Mouse (Mus musculus): ENCODE results near the gene Olfr780. TPM values are rescaled to one million over a fixed set of nuclear protein-coding genes. Genes with fewer than 3 reads are reported as not detected.

Gene Olfr780
- not detected in 2 replicates for polyA plus RNA-seq (2012; ENCODE audit: low replicate concordance)

GRCm38 (mm10) chr10:129317817-129318216 lies at the start of gene Olfr780:
Olfr780 (plus strand) TSS chr10:129318117.

GRCm38 (mm10) chr10:129271081-129271535 lies 46.8 kb upstream of the Olfr780 start, which contains the start of gene Olfr777:
Olfr777 (minus strand) TSS chr10:129271485.

GRCm38 (mm10) chr10:129328554-129328953 lies 10.6 kb downstream of the Olfr780 start, which contains the start of gene Olfr781:
Olfr781 (plus strand) TSS chr10:129328854.

GRCm38 (mm10) chr10:129348550-129348949 lies 30.6 kb downstream of the Olfr780 start, which contains the start of gene Olfr782:
Olfr782 (plus strand) TSS chr10:129348850.

Other genes with a start within 250 kb of the Olfr780 start
- gene Olfr766-ps1, start 249.1 kb upstream of the Olfr780 start, polyA plus RNA-seq (2012; ENCODE audit: low replicate concordance) = not detected in 2 replicates
- not detected in 2 replicates for gene Olfr767, start 235.2 kb upstream of the Olfr780 start, polyA plus RNA-seq (2012; ENCODE audit: low replicate concordance)
- gene Olfr768, start 218.7 kb upstream of the Olfr780 start, polyA plus RNA-seq (2012; ENCODE audit: low replicate concordance) = not detected in 2 replicates
- gene Olfr769, start 200.3 kb upstream of the Olfr780 start, polyA plus RNA-seq (2012; ENCODE audit: low replicate concordance) = not detected in 2 replicates
- not detected in 2 replicates for gene Olfr770, start 179.1 kb upstream of the Olfr780 start, polyA plus RNA-seq (2012; ENCODE audit: low replicate concordance)
- gene Olfr771, start 153.4 kb upstream of the Olfr780 start, polyA plus RNA-seq (2012; ENCODE audit: low replicate concordance) = not detected in 2 replicates
- not detected in 2 replicates for gene Olfr772, start 140.2 kb upstream of the Olfr780 start, polyA plus RNA-seq (2012; ENCODE audit: low replicate concordance)
- gene Olfr773, start 130.7 kb upstream of the Olfr780 start, polyA plus RNA-seq (2012; ENCODE audit: low replicate concordance) = not detected in 2 replicates
- not detected in 2 replicates for gene Olfr774, start 81.9 kb upstream of the Olfr780 start, polyA plus RNA-seq (2012; ENCODE audit: low replicate concordance)
- gene Olfr775, start 69.7 kb upstream of the Olfr780 start, polyA plus RNA-seq (2012; ENCODE audit: low replicate concordance) = not detected in 2 replicates
- not detected in 2 replicates for gene Olfr776, start 59.0 kb upstream of the Olfr780 start, polyA plus RNA-seq (2012; ENCODE audit: low replicate concordance)
- gene Olfr777, start 46.6 kb upstream of the Olfr780 start, polyA plus RNA-seq (2012; ENCODE audit: low replicate concordance) = not detected in 2 replicates
- gene Olfr781, start 10.7 kb downstream of the Olfr780 start, polyA plus RNA-seq (2012; ENCODE audit: low replicate concordance) = not detected in 2 replicates
- gene Olfr782, start 30.7 kb downstream of the Olfr780 start, polyA plus RNA-seq (2012; ENCODE audit: low replicate concordance) = not detected in 2 replicates
- not detected in 2 replicates for gene Olfr784, start 66.0 kb downstream of the Olfr780 start, polyA plus RNA-seq (2012; ENCODE audit: low replicate concordance)
- not detected in 2 replicates for gene Olfr785, start 87.3 kb downstream of the Olfr780 start, polyA plus RNA-seq (2012; ENCODE audit: low replicate concordance)
- not detected in 2 replicates for gene Olfr786, start 109.2 kb downstream of the Olfr780 start, polyA plus RNA-seq (2012; ENCODE audit: low replicate concordance)
- gene Olfr787, start 143.7 kb downstream of the Olfr780 start, polyA plus RNA-seq (2012; ENCODE audit: low replicate concordance) = not detected in 2 replicates
- not detected in 2 replicates for gene Olfr788, start 152.9 kb downstream of the Olfr780 start, polyA plus RNA-seq (2012; ENCODE audit: low replicate concordance)
- not detected in 2 replicates for gene Olfr789, start 166.6 kb downstream of the Olfr780 start, polyA plus RNA-seq (2012; ENCODE audit: low replicate concordance)
- not detected in 2 replicates for gene Olfr790, start 180.4 kb downstream of the Olfr780 start, polyA plus RNA-seq (2012; ENCODE audit: low replicate concordance)
- not detected in 2 replicates for gene Olfr791, start 203.7 kb downstream of the Olfr780 start, polyA plus RNA-seq (2012; ENCODE audit: low replicate concordance)
- not detected in 2 replicates for gene Olfr792, start 221.0 kb downstream of the Olfr780 start, polyA plus RNA-seq (2012; ENCODE audit: low replicate concordance)
- gene Olfr794, start 249.5 kb downstream of the Olfr780 start, polyA plus RNA-seq (2012; ENCODE audit: low replicate concordance) = not detected in 2 replicates

Measured in leukemia stem cell, adult 10-12 weeks (primary cell).